Mouse (Mus musculus): ENCODE data around the gene Amigo2.
A peak's percentile ranks its signal among the peaks of the same experiment; 100 is the strongest.

Amigo2 gene

GRCm38 (mm10) chr15:97246911-97247790, at the start of gene Amigo2, which contains the start of gene Pced1b:
TSS of gene Amigo2 (minus strand) at chr15:97247287.
TSS of gene Pced1b (plus strand) at chr15:97247107.
- peak; percentile 50 for DNase-seq

DNA sequence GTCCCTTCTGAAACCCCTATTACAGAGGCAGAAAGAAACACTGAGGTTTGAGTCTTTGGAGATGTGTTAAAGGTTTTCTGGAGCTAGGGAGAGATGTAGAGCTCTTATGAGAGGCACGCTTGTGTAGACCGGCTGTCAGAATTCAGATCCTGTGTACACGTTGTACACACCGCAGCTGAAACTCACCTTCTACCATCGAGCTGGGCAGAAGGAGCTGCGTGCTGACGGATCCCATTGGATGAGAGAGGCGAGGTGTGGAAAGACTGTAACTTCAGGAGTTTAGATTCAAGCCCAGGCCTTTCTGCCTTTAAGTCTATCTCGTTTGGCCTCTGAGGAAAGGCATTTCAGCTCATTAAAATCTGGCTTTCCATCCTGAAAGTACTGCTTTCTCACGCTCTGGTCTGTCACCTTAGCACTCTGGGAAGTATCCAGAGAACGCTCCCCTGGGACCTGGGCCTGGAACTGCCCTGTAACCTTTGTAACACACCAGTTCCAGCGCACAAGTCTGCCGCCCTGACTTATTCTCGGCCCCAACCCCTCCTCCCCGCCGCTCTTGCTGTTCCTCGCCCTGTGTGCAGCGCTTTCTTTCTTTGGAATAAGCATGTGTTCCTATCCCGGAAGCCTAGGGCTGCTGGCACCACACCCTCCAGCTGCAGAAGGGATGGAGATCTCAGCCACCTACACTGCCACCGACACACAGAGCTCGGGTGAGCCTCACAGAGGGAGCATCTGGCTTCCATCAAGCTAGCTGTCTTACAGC, 44.4 kb upstream of the Amigo2 start:
- DNase-seq = no peak

- DNase-seq = no peak
Observed at GRCm38 (mm10) chr15:97290351-97290750, 43.3 kb upstream of the Amigo2 start.

- DNase-seq = no peak
Observed at GRCm38 (mm10) chr15:97289176-97289575, 42.1 kb upstream of the Amigo2 start.

- DNase-seq = no peak
Observed at GRCm38 (mm10) chr15:97288690-97289089, 41.6 kb upstream of the Amigo2 start.

DNA sequence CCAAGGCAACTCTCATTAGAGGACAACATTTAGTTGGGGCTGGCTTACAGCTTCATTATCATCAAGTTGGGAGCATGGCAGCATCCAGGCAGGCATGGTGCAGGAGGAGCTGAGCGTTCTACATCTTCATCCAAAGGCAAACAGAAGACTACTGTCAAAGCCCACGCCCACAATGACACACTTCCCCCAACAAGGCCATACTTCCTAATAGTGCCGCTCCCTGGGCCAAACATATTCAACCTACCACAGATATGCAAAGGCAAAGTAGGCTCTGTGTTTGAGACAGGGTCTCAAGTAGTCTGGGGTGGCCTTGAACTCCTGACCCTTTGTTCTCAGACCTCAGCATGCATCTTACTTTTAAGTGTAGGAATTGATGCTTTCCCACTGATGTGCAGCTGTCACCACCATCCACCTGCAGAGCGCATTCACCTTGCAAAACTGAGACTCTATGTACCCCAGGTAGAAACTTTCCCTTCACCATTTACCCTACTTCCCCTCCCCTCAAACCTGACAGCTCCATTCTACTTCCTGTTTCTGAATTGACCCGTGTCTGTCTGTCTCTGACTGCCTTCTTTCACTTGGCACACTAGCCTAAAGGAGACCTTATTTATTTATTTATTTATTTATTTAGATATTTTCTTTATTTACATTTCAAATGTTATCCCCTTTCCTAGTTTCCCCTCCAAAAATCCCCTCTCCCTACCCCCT, 40.5 kb upstream of the Amigo2 start:
- no peak for DNase-seq

DNA sequence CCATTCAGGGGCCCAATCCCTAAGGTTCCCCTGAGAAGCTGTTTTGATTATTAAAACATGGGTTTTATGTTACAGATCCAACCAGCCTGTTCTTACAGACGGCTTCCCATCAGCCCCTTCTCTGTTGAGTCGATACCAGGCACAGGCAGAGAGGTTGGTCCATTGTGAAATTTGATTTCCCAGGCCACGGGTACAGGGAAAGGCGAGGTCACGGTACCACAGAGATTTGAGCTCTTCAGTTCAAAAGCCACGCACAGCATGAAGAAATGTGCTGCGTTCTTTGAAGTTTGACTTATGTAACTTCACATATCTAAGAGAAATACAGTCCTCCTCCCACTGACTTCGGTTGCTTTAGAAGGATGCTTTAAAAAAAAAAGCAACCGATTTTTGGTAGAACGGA, 39.6 kb upstream of the Amigo2 start:
- no peak for DNase-seq

- no peak for DNase-seq
Observed at GRCm38 (mm10) chr15:97285665-97286212, 38.7 kb upstream of the Amigo2 start.

DNA sequence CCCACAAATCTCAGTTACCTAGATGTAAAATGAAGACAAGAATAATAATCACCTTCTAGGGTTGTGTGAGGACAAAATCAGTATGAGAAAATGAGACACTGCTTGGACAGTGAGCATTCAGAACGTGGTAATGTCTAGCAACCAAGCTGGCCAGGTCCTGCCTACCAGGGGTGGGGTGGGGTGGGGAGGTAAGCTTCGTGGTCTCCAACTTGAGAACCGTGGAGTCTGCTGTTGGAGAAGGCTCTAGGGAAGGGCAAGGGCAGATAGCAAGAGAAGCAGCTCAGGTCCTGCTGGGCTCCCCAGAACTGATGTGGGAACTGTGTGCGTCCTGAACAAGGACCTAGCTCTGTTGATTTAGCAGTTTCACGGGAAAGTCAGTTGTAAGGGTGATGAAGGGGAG, 37.1 kb upstream of the Amigo2 start:
- DNase-seq = no peak

GRCm38 (mm10) chr15:97282572-97282881, 35.4 kb upstream of the Amigo2 start:
- no peak for DNase-seq

GRCm38 (mm10) chr15:97281712-97282571, 34.9 kb upstream of the Amigo2 start:
- DNase-seq = no peak

GRCm38 (mm10) chr15:97280776-97281175, 33.7 kb upstream of the Amigo2 start:
- DNase-seq = no peak

DNA sequence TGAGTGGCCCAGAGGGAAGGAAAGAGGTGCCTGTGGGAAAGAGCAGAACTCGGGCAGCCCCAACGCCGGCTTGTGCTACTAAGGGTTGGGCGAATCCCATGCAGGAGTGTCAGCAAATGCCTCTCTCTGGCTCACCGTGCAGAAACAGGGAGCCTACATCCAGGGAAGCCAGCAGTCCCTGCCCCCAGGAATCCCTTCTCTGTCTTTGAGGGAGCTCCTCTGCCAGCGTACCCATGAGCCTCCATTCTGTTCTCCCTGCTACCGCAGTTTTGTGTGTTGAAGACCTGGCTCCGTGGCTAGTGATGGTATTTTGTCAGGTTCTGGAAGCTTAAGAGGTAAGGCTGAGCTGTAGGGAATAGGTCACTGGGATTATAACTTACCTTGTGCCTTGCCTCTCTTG, 33.0 kb upstream of the Amigo2 start:
- DNase-seq = no peak

GRCm38 (mm10) chr15:97278340-97278948, 31.4 kb upstream of the Amigo2 start:
- no peak for DNase-seq

DNA sequence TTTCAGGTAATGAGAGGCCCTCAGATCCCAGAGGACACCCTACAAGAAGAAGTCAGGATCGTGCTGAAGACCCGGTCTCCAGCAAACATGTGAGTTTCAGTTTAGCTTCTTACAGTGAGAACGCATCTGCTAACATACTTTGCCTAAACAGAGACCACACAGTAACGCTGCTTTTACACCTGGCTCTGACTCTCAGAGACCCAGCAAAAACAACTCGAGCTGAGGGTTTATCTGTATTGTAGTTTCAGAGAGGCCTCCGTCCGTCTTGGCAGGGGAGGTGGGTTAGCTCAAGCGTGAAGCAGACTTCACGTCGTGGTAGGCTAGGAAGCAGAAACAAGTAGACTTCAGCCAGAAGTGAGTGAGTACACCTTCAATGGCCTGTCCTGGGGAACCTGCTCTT, 30.2 kb upstream of the Amigo2 start:
- no peak for DNase-seq

DNA sequence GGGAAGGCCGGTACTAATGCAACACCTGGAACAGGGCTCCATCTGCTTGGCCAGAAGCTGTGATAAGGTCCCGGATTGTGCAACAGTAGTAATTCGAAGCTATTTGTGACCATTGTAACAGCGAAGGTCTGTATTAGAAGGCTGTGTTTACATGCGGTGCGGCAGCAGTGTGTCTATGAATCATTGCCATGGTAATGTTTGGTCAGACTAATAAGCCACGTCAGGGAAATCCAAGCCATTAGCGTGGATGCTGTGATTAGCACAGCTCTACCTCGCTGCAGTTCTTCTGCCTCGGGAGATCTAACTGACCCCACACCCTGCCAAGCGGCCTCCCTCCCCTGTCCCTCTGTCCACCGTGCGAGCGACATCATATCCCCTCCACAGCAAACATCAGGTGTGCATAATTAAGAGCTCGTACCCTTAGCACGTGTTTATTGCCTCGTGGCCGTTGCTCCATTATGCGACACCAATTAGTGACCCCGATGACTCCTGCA, 29.6 kb upstream of the Amigo2 start:
- DNase-seq = no peak

GRCm38 (mm10) chr15:97275626-97276395, 28.7 kb upstream of the Amigo2 start:
- no peak for DNase-seq

GRCm38 (mm10) chr15:97272831-97273230, 25.7 kb upstream of the Amigo2 start:
- no peak for DNase-seq

GRCm38 (mm10) chr15:97271985-97272697, 25.1 kb upstream of the Amigo2 start:
- no peak for DNase-seq

DNA sequence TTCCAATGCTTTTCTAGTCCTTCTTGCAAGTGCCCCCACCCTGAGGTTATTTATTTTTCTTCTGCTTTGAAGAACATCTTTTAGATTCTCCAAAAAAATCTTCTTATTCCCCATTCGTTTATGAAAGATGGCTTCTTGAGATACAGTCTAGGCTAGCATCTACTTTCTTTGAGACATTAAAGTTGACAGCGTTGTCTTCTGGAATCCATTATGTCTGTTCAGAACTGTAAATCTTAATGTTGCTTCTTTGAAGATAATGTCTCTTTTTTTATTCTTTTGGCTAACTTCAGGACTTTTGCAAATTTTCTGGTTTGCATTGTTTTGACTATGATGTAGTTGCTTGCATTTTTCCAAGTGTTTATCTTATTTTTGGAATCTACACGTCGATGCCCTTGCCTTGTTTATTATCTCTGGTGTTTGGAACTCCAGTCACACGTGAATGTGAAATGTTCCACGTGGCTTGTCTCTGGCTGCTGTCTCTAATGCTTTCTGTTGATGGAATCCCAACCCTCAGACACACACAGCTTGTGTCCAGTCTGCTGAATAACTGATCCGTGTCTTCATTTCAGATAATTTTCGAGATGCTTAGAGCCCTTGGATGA, 20.1 kb upstream of the Amigo2 start:
- no peak for DNase-seq
